Mouse (Mus musculus): ENCODE data around the gene Slc15a1. TPM values are rescaled to one million over a fixed set of nuclear protein-coding genes. Genes with fewer than 3 reads are reported as not detected.

Slc15a1 gene
- polyA plus RNA-seq, 1 experiment from 2014 or later = 4.4 TPM

DNA sequence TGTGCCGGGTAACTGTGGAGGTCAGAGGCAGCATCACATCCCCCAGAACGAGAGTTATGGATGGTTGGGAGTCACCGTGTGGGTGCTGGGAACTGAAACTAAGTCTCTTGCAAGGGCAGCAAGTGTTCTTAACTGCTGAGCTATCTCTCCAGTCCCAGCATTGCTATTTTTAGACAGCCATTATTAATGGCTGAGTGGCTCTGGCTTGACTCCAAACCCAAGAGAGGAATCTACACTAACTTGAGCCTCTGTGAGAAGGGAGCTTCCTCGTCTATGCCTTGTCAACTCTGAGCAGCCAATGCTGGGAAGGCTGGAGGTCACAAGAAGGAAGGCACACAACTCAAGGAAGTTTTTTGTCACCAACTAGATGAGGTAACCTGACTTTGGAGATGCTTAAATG, 16.7 kb upstream of the Slc15a1 start:
- no peaks in the 10 kb centered on the region for H3K27me3 ChIP-seq
- H3K27ac ChIP-seq = no peak overlapping the region
- no peak overlapping the region for H3K4me3 ChIP-seq
- no peaks in the 10 kb centered on the region for H3K4me1 ChIP-seq
- no peak overlapping the region for H3K9ac ChIP-seq
- WGBS = 63% methylated on average over 4 of the region's 4 CpGs
- no peaks in the 10 kb centered on the region for H3K9me3 ChIP-seq
- no peaks in the 10 kb centered on the region for H3K36me3 ChIP-seq
- H3K4me2 ChIP-seq = no peak overlapping the region
- no peak for ATAC-seq (ENCODE audit: insufficient number of reproducible peaks, low FRiP score, low TSS enrichment, low read depth)

DNA sequence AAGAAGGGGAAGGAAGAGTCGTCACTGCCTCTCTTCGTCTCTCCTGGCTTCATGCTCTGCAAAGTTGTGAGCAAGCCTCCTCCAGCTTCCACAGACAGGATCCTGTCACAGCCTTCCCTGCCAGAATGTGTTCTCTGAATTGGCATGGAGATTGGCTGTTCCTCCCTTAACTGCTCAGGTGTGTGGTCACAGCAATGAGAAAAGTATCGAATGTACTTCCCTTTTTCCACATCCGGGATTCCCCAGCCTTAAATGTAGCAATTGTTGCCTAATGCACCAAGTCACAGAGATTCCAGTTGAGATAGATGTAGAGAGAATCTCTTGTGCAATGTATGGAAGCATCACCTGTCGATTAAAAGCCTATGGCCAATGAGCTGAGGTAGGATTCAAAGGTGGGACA, 11.8 kb upstream of the Slc15a1 start:
- Histone ChIP-seq H3K9me3 (no peaks in the 10 kb centered on the region), H3K4me3 (no peak overlapping the region), H3K4me1 (no peaks in the 10 kb centered on the region), H3K27me3 (no peaks in the 10 kb centered on the region), H3K9ac (no peak overlapping the region), H3K27ac (no peak overlapping the region), H3K4me2 (no peak overlapping the region), H3K36me3 (no peaks in the 10 kb centered on the region)
- ATAC-seq (ENCODE audit: insufficient number of reproducible peaks, low FRiP score, low TSS enrichment, low read depth) = no peak
- 76% methylated on average over 5 of the region's 5 CpGs for WGBS

DNA sequence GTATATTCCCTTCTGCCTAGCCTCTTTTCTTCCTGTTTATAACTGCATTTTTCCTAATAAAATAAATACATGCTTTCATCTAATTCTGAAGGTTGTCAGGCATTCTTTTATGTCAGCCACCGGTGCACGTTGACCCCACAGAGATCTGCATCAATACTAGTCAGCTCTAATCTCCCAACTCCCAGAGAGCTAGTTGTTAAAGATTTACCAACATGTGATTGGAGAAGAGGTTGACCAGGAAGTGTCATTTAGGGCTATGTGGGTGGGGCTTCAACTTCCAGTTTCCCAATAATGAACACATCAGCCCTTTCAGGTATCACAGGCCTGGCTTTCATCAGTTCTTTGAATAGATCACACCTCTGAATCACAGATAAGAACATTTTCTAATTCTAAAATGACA, 3.9 kb upstream of the Slc15a1 start:
- no peak for ATAC-seq (ENCODE audit: insufficient number of reproducible peaks, low FRiP score, low TSS enrichment, low read depth)
- peaks cover 5% of the 10 kb centered on the region for H3K4me1 ChIP-seq
- WGBS = 80% methylated on average over 2 of the region's 2 CpGs
- no peak overlapping the region for H3K9ac ChIP-seq
- H3K9me3 ChIP-seq = no peaks in the 10 kb centered on the region
- no peaks in the 10 kb centered on the region for H3K36me3 ChIP-seq
- no peak overlapping the region for H3K27ac ChIP-seq
- peaks cover 36% of the 10 kb centered on the region for H3K27me3 ChIP-seq
- H3K4me3 ChIP-seq = no peak overlapping the region
- no peak overlapping the region for H3K4me2 ChIP-seq

- Histone ChIP-seq H3K9ac (no peak overlapping the region), H3K4me2 (no peak overlapping the region), H3K27me3 (peaks cover 41% of the 10 kb centered on the region), H3K36me3 (no peaks in the 10 kb centered on the region), H3K4me3 (no peak overlapping the region), H3K4me1 (peaks cover 5% of the 10 kb centered on the region), H3K9me3 (no peaks in the 10 kb centered on the region), H3K27ac (no peak overlapping the region)
- no peak for ATAC-seq (ENCODE audit: insufficient number of reproducible peaks, low FRiP score, low TSS enrichment, low read depth)
- 15% methylated on average over 6 of the region's 6 CpGs for WGBS
These were observed 1.3 kb upstream of the Slc15a1 start for GRCm38 (mm10) chr14:121506336-121506735.

- Histone ChIP-seq H3K27me3 (peaks cover 41% of the 10 kb centered on the region), H3K27ac (no peak overlapping the region), H3K4me3 (no peak overlapping the region), H3K9ac (no peak overlapping the region), H3K4me2 (no peak overlapping the region), H3K4me1 (peaks cover 5% of the 10 kb centered on the region), H3K9me3 (no peaks in the 10 kb centered on the region), H3K36me3 (no peaks in the 10 kb centered on the region)
- no peak for ATAC-seq (ENCODE audit: insufficient number of reproducible peaks, low FRiP score, low TSS enrichment, low read depth)
- WGBS = 35% methylated on average over 9 of the region's 9 CpGs
These were observed 421 bp upstream of the Slc15a1 start for GRCm38 (mm10) chr14:121505485-121505860.

GRCm38 (mm10) chr14:121500577-121500976, 4.5 kb downstream of the Slc15a1 start:
- Histone ChIP-seq H3K27me3 (peaks cover 21% of the 10 kb centered on the region), H3K27ac (no peak overlapping the region), H3K9me3 (no peaks in the 10 kb centered on the region), H3K4me1 (peaks cover 5% of the 10 kb centered on the region), H3K4me3 (no peak overlapping the region), H3K36me3 (no peaks in the 10 kb centered on the region), H3K9ac (no peak overlapping the region), H3K4me2 (no peak overlapping the region)
- WGBS = 73% methylated on average over 2 of the region's 2 CpGs
- ATAC-seq (ENCODE audit: insufficient number of reproducible peaks, low FRiP score, low TSS enrichment, low read depth) = no peak

DNA sequence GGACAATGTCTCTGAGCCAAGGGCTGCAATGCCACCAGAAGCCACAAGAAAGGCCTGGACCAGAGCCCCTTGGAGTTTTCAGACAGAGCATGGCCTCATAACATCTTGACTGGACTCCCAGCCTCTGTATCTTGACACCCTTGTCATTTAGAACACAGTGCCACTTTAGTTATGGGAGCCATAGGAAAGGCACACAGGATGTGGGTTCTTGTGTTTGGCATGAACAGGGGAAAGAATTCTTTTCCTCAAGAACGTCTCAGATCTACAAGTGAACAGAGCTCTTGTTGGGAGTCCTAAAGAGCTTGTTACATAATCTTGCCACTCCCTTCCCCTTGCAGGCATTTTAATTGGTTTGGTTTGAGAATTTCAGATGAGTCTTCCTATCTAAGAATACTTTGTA, 5.3 kb downstream of the Slc15a1 start:
- no peak for ATAC-seq (ENCODE audit: insufficient number of reproducible peaks, low FRiP score, low TSS enrichment, low read depth)
- WGBS = 41% methylated on average over 1 of the region's 1 CpGs
- H3K4me1 ChIP-seq = no peaks in the 10 kb centered on the region
- H3K4me3 ChIP-seq = no peak overlapping the region
- no peak overlapping the region for H3K4me2 ChIP-seq
- H3K9me3 ChIP-seq = no peaks in the 10 kb centered on the region
- H3K27me3 ChIP-seq = peaks cover 13% of the 10 kb centered on the region
- no peak overlapping the region for H3K27ac ChIP-seq
- no peaks in the 10 kb centered on the region for H3K36me3 ChIP-seq
- H3K9ac ChIP-seq = no peak overlapping the region

DNA sequence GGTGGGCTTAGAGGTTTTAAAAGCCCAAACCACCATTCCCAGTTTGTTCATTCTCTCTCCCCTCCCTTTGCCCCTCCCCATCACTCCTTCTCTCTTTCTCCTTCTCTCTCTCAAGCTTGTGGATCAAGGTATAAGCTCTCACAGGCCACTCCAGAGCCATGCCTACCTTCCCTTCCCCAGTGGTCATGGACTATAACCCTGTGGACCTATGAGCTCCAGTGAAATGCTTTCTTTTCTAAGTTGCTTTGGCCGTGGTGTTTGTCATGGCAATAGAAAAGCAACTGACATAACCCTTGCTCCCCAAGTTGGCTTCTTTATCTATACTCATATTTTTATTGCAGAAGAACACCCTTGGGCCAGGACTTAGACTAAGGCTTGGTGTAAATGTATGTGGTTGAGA, 7.3 kb downstream of the Slc15a1 start:
- Histone ChIP-seq H3K36me3 (no peaks in the 10 kb centered on the region), H3K9ac (no peak overlapping the region), H3K9me3 (no peaks in the 10 kb centered on the region), H3K4me3 (no peak overlapping the region), H3K4me1 (no peaks in the 10 kb centered on the region), H3K27ac (no peak overlapping the region), H3K27me3 (no peaks in the 10 kb centered on the region; the same call in 1 of the 2 replicates), H3K4me2 (no peak overlapping the region)
- 74% methylated on average over 1 of the region's 1 CpGs for WGBS
- no peak for ATAC-seq (ENCODE audit: insufficient number of reproducible peaks, low FRiP score, low TSS enrichment, low read depth)

DNA sequence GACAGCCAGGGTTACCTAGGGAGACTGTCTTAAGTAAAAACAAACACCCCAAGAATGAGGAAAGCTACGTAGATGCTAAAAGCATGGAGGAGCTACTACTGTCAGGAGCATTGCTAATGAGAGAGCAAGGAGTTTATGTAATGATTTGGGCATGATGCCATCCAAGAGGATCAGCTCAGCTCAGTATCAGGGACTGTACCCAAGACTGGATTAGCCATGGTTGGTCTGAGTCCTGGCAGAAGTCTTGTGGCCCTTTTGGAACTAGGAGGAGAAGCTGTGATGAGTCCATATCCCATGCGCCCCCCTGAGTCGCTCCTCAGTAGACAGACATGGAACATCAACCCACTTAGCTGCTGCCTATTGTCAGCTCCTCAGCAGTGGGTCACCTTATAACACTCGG, 9.3 kb downstream of the Slc15a1 start:
- H3K27me3 ChIP-seq = no peaks in the 10 kb centered on the region
- peaks cover 7% of the 10 kb centered on the region; the same call in 1 of the 2 replicates for H3K4me1 ChIP-seq
- H3K4me2 ChIP-seq = no peak overlapping the region
- ATAC-seq (ENCODE audit: insufficient number of reproducible peaks, low FRiP score, low TSS enrichment, low read depth) = no peak
- WGBS = 79% methylated on average over 4 of the region's 4 CpGs
- H3K27ac ChIP-seq = no peak overlapping the region
- H3K4me3 ChIP-seq = no peak overlapping the region
- no peak overlapping the region for H3K9ac ChIP-seq
- H3K9me3 ChIP-seq = no peaks in the 10 kb centered on the region
- no peaks in the 10 kb centered on the region for H3K36me3 ChIP-seq

GRCm38 (mm10) chr14:121495120-121495519, 9.9 kb downstream of the Slc15a1 start:
- peaks cover 7% of the 10 kb centered on the region; the same call in 1 of the 2 replicates for H3K4me1 ChIP-seq
- no peak overlapping the region for H3K9ac ChIP-seq
- 79% methylated on average over 2 of the region's 2 CpGs for WGBS
- no peak overlapping the region for H3K27ac ChIP-seq
- H3K4me3 ChIP-seq = no peak overlapping the region
- H3K36me3 ChIP-seq = no peaks in the 10 kb centered on the region
- no peak overlapping the region for H3K4me2 ChIP-seq
- H3K27me3 ChIP-seq = no peaks in the 10 kb centered on the region
- no peak for ATAC-seq (ENCODE audit: insufficient number of reproducible peaks, low FRiP score, low TSS enrichment, low read depth)
- H3K9me3 ChIP-seq = no peaks in the 10 kb centered on the region

GRCm38 (mm10) chr14:121494238-121494637, 10.8 kb downstream of the Slc15a1 start:
- Histone ChIP-seq H3K9me3 (no peaks in the 10 kb centered on the region), H3K27ac (no peak overlapping the region), H3K36me3 (no peaks in the 10 kb centered on the region), H3K9ac (no peak overlapping the region), H3K4me2 (no peak overlapping the region), H3K4me3 (no peak overlapping the region), H3K4me1 (peaks cover 7% of the 10 kb centered on the region; the same call in 1 of the 2 replicates), H3K27me3 (no peaks in the 10 kb centered on the region)
- WGBS = 53% methylated on average over 2 of the region's 2 CpGs
- no peak for ATAC-seq (ENCODE audit: insufficient number of reproducible peaks, low FRiP score, low TSS enrichment, low read depth)

GRCm38 (mm10) chr14:121493712-121494111, 11.3 kb downstream of the Slc15a1 start:
- no peaks in the 10 kb centered on the region for H3K9me3 ChIP-seq

GRCm38 (mm10) chr14:121492328-121492727, 12.7 kb downstream of the Slc15a1 start:
- Histone ChIP-seq H3K9ac (no peak overlapping the region), H3K4me1 (peaks cover 7% of the 10 kb centered on the region; the same call in 1 of the 2 replicates), H3K4me3 (no peak overlapping the region), H3K4me2 (no peak overlapping the region), H3K9me3 (no peaks in the 10 kb centered on the region), H3K27ac (no peak overlapping the region), H3K27me3 (no peaks in the 10 kb centered on the region), H3K36me3 (no peaks in the 10 kb centered on the region)
- no peak for ATAC-seq (ENCODE audit: insufficient number of reproducible peaks, low FRiP score, low TSS enrichment, low read depth)
- WGBS = 35% methylated on average over 8 of the region's 8 CpGs

More at GRCm38 (mm10) chr14:121493712-121494111, 11.3 kb downstream of the Slc15a1 start:
- H3K27ac ChIP-seq = no peak overlapping the region
- WGBS = 64% methylated on average over 3 of the region's 3 CpGs
- no peak overlapping the region for H3K9ac ChIP-seq
- H3K4me1 ChIP-seq = peaks cover 7% of the 10 kb centered on the region; the same call in 1 of the 2 replicates
- no peak overlapping the region for H3K4me2 ChIP-seq
- ATAC-seq (ENCODE audit: insufficient number of reproducible peaks, low FRiP score, low TSS enrichment, low read depth) = no peak
- H3K27me3 ChIP-seq = no peaks in the 10 kb centered on the region
- no peak overlapping the region for H3K4me3 ChIP-seq
- no peaks in the 10 kb centered on the region for H3K36me3 ChIP-seq

All from limb, embryonic 15.5 days (tissue).